Mouse (Mus musculus) yolk sac, embryonic 10.5 days (tissue): Measurements from ENCODE around the gene Tjp3.

Source experiments
- DNase-seq: peaks from one replicate; pipeline ENCODE4 v3.0.0-alpha.2; 2017; ENCODE audit warnings: low spot score

Tjp3 gene

GRCm38 (mm10) chr10:81291511-81292104, at the start of gene Tjp3:
Tjp3 (minus strand) TSS chr10:81291581.
- no peak for DNase-seq

DNA sequence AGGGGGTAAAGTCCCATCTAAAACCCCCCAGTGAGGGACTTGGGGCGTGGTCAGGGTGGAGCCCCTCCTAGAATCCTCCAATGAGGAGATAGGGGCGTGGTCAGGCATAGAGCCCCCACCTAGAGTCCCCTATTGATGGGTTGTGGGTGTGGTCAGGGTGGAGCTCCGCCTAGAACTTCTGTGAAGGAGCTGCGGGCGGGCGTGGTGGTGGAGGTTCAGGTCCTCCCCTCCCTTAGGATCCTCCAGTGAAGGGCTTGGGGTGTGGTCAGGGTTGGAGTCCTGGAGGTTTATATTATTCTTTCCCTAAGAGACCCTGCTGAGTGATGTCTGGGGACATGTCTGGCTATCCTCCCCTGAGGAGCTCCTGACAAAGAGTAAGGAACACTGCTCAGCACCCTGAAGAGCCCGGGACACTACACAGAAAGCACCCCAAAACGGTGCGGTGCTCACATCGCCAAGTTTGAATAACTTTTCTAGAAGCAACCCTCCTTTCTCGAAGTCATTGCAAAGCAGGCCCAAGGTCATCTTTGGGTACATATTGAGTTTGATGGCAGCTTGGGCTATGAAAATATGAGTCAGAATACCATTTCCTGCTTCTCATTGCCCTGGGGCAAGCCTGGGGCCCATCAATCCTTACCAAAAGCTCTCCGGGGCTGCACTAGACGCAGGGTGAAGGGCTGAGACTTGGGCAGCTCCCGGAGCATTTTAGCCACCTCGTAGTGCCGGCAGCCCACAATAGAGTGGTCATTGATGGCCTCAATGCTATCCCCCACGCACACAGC, 49.4 kb upstream of the Tjp3 start:
- no peak for DNase-seq

DNA sequence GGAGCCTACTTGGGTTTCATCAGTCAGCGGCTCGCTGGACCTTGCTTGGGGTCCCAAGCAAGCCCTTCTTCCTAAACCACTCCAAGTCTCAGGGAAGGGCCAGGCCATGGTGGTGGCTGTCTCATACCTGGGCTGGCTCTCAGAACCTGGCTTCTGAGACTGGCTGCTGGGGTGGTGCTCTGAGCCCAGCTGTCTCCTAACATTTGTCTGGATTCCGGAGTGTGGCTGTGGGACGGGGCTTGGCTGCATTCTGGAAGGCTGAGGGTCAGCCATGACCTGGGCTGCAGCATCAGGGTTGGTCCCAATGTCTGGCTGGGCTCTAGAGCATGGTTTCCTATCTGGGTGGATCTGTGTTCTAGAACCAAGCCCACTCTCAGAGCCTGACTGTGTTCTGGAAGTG, 45.2 kb upstream of the Tjp3 start:
- no peak for DNase-seq

- no peak for DNase-seq
Observed at GRCm38 (mm10) chr10:81335393-81336340, 44.3 kb upstream of the Tjp3 start.

- no peak for DNase-seq
Observed at GRCm38 (mm10) chr10:81334324-81334723, 42.9 kb upstream of the Tjp3 start.

DNA sequence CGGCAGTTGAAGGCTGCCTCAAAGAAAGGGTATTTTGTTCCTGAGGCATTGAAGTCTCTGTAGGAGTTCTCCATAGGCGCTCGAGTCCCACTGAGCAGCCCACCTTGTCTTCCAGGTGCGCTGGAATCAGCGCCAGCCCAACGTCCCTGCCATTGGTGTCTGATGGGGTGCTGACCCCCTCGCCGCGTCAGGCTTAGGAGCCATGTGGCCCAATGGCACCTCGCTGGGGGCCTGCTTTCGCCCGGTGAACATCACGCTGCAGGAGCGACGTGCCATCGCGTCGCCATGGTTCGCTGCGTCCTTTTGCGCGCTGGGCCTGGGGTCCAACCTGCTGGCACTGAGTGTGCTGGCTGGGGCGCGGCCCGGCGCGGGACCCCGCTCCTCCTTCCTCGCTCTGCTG, 40.9 kb upstream of the Tjp3 start:
- DNase-seq, result no peak

- no peak for DNase-seq
Observed at GRCm38 (mm10) chr10:81330007-81330406, 38.6 kb upstream of the Tjp3 start.

DNA sequence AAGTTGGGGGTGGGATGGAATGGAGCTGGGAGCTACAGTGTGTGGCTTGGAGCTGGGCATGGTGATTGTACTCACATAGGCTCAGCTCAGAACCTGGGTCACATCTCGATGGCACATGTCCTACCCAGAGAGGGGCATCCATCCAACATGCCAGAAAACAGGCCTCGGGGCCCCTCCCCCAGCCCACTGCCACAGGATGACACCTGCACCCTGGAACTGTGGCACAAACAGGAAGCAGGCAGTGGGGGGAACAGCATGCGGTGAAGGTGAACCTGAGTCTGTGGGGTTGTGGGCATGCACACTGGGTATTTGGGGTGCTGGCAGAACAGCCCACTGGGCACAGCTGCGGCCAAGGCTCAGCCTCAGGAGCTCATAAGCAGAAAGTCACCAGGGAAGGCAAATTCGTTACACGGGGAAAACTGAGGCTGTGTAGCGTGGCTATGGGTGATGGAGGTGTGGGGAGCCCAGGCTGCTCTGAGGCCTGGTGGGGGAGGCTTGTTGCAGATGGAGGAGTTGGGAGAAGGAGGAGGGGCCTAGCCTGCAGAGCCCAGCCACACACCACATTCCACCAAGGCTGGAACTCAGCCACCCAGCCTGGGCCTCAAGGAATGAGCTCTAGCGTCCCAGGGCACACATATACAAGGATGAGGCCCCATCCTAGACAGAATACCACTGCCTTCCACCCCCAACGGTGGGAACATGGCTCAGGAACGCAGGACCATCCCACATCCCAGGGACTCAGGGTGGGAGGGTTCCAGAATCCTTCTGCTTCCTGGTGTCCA, 38.0 kb upstream of the Tjp3 start:
- no peak for DNase-seq

GRCm38 (mm10) chr10:81328386-81328785, 37.0 kb upstream of the Tjp3 start, which contains the start of gene Tbxa2r:
Tbxa2r (plus strand) TSS chr10:81328731.
- no peak for DNase-seq

DNA sequence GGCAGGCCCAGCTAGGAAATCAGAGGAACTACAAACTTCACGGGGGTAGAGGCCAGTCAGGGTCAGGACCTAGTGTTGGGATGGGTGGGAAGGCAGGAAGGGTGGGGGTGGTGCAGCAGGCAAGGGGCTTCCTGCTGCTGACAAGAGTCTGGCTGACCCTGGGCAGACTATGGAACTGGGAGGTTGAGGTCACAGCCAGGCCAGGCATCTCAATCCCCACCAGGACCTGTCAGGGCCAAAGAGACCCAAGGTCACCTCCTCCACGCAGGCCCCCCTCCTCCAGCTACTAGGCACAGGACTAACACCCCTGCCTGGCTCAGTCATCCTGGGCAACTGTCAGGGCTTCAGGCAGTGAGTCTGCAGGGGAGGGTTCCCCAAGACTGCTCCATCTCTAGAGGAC, 36.6 kb upstream of the Tjp3 start:
- DNase-seq, result no peak

DNA sequence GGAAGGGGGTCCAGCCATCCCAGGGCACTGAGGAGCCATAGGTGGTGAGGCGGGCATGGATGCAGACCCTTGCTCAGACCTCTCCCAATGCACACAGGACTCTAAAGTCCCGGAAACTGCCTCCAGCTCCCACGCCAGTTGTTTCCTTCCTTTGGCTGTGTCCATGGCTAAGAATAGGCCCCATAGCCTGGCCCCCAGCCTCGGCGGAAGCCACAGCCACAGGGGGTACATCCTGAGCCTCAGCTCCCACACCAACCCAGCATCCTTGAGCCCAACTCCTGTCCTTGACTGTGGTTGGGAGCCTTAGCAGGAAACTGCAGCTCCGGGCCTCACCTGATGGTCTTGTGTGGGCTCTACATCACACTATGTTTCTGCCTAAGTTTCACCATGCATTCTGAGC, 35.5 kb upstream of the Tjp3 start:
- no peak for DNase-seq

- DNase-seq, result no peak
Observed at GRCm38 (mm10) chr10:81325781-81326180, 34.4 kb upstream of the Tjp3 start.

DNA sequence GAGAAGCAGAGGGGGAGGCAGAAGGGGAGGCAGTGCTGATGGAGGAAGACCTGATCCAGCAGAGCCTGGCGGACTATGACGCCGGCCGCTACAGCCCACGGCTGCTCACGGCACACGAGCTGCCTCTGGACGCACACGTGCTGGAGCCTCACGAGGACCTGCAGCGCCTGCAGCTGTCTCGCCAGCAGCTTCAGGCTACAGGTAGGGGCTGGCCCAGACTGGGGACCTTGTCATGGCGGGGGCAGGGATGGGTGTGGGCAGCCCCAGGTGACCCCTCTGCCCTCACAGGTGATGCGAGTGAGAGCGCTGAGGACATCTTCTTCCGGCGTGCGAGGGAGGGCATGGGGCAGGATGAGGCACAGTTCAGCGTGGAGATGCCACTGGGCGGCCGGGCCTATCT, 33.8 kb upstream of the Tjp3 start:
- DNase-seq, result no peak

GRCm38 (mm10) chr10:81323791-81324530, 32.6 kb upstream of the Tjp3 start:
- no peak for DNase-seq

- DNase-seq, result no peak
Observed at GRCm38 (mm10) chr10:81323141-81323775, 31.9 kb upstream of the Tjp3 start.

DNA sequence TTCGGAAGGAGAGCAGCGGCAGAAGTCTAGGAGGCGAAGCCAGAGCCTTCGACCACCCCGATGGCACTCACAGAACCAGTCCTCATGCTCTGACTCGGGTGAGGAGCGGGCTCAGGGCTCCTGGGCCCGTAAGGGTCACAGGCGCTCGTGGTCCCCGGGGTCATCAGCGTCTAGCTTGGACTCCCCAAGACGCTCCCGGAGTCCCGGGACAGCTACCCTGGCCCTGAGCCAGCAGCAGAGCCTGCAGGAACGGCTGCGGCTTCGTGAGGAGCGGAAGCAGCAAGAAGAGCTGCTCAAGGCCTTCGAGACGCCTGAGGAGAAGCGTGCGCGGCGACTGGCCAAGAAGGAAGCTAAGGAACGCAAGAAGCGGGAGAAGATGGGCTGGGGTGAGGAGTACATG, 31.1 kb upstream of the Tjp3 start:
- DNase-seq, result no peak

DNA sequence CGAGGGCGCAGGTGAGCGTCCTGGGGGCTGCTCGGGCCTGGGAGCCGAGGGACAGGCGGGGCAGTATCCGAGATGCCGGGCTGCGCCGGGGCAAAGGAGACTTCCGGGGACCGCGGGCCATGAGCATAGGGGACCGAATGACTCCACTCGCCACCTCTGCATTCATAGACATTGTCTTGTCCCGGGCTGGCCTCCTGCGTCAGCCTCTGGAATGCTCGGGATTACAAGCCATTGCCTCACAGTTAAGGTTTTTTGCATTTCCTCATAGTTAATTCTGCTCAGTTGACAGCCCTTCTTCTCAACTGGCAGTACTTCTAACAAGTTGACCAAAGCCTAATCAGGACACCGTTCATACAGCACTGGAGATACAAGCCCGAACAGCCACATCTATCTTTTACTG, 30.1 kb upstream of the Tjp3 start:
- no peak for DNase-seq

DNA sequence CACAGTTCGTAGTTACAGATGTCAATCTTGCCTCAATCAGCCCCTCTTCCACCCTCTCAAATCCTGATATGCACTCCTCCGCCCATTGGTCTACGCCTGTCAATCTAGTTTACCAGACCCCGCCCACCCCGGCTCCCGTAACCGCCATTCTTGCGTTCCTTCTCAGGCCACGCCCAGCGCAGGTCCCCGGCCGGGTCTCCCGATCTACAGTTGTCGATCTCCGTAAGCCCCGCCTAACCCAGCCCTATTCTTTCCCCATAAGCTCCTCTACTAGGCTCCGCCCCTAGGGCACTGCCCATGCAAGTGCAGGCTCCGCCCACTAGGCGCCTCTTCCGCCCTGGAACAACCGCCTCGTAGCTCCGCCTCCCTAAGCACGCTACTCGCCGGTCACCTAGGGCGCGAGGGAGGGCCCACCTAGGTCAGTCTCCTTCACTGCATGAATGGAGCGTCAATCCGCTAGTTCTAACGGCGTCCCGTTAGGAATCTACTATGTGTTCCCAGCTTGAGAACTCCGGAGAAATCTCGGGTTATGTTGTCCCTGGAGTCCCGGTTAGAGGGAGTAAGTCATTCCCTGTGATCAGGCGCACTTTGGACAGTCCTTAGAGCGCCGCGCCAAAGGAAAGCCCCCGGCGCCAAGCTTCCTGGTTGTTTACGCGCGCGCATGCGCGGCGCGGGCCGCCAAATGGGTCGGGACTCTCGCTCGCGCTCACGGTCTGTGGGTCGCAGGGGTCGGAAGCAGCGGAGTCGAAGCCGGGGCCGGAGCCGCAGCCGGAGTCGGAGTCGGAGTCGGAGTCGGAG, 29.4 kb upstream of the Tjp3 start, which contains the start of gene Cactin:
Cactin (plus strand) TSS at position 554 of the 798 bp plus-strand sequence.
- peak; percentile 100 for DNase-seq

GRCm38 (mm10) chr10:81319741-81320549, 28.6 kb upstream of the Tjp3 start:
- DNase-seq, result peak; percentile 100
